Mouse (Mus musculus) c-Kit-positive CD71-negative TER-119-negative erythroid progenitor cells, embryonic 14.5 days (primary cell): ENCODE results near the gene Grwd1.

ENCODE experiments used
- DNase-seq: peaks from one replicate; pipeline ENCODE4 v3.0.0-alpha.2; 2013; ENCODE audit warnings: low read depth

Grwd1 gene

DNA sequence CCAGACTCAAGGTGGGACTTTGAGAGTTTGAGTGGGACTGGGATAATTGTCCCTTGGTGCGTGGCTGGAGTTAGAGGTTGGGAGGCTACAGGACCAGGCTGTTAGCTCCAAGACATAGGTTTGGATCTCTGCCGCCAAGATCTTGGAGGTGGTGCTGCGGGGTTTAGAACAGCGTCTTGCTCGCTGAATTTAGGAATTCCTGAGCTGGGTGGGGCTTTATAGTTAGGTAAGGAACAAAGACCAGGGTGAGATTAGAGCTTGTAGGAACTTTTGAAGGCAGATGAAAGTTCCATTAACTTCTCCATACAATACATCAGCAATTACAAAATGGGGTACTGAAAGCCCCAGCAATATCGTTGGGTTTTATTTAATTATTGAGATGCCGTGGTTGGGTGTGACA, 30.7 kb downstream of the Grwd1 start:
- DNase-seq = no peak

DNA sequence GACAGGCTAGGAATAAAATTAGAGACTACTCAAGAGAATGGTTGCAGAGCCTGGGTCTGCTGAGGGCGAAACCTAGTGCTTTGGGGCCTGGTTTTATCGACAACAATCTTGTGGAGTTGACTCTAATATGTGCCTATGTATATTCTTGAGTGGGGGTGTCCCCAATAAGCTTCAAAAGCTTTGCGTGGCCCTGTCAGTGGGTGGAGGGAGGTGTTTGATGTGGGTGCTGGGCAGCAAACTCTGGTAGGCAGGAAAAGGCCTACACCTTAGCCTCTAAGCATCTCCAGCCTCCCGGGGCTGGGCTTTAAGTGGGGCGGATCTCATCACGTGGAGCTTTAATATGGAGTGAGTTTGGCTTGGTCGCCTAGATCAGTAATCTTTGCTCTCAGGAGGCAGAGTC, 31.8 kb downstream of the Grwd1 start:
- no peak for DNase-seq

DNA sequence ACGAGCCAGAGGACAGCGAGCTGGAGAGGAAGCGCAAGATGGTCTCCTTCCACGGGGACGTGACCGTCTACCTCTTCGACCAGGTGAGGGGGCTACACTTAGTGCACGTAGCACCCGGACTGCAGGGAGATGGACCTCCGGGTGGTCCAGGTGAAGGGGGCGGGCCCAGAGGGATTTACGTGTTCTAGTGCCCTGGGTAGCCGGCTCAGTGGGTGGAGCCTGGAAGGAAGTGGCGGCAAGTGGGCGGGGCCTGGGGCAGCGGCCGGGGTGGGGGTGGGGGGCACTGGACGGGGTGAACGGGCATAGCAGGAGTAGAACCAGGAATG, 32.3 kb downstream of the Grwd1 start:
- no peak for DNase-seq

DNA sequence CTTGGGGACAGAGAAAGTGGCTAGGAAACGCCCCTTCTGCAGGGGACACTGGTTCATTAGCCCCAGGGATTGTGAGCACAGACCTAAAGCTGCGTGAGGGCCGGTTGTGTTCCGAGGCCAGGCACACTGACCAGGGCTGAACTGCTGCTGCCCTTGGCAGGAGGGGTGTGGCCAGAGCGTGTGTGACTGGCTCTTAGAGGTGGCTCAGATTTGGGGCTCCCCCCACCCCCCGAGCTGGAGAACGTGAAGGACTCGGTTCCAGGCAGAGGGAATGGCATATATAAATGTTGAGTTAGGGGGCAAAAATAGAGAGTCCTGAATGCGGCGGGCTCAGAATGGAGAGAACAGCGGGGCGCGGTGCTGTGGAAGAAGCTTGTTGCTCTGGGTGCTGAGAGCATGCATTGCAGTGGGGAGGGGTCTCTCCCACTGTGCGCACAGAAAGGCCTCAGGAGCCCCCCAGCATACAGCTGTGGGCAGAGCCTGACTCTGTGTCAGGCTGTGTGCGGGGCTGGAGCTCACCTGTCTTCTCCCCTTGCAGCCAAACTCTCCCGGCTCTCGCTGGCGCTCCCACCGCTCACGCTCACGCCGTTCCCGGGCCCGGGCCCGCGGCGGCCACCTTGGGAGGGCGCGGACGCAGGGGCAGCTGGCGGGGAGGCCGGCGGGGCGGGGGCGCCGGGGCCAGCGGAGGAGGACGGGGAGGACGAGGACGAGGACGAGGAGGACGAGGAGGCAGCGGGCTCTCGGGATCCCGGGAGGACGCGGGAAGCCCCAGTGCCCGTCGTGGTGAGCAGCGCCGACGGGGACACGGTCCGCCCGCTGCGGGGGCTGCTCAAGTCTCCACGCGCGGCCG, 32.9 kb downstream of the Grwd1 start:
- DNase-seq = no peak

DNA sequence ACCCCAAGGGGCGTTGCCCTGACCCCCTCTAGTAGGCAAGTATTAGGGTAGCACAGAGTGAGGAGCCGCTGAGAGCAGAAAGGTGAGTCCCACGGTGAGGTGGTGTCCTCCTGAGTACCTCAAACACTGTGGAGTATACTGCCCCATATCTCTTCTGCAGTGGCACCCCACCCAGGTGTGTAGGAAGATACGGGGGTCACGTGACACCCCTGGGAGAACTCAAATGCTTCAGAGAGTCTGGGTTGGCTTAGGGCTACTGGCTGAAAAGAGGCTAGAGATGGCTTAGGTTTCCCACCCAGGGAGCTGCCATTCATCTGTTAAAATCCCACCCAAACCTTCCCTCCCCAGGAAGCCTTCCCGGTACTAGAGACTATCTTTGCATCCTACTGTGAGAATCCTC, 33.8 kb downstream of the Grwd1 start:
- no peak for DNase-seq

DNA sequence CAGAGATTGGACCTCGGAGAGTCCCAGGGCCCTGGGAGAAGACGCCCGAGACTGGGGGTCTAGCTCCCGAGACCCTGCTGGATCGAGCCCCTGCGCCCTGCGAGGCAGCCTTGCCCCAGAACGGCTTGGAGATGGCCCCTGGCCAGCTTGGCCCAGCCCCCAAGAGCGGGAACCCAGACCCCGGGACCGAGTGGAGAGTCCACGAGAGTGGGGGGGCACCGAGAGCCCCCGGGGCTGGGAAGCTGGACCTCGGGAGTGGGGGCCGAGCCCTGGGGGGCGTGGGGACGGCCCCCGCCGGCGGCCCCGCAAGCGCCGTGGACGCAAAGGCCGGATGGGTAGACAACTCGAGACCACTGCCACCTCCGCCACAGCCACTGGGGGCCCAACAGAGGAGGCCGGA, 35.8 kb downstream of the Grwd1 start:
- no peak for DNase-seq

DNA sequence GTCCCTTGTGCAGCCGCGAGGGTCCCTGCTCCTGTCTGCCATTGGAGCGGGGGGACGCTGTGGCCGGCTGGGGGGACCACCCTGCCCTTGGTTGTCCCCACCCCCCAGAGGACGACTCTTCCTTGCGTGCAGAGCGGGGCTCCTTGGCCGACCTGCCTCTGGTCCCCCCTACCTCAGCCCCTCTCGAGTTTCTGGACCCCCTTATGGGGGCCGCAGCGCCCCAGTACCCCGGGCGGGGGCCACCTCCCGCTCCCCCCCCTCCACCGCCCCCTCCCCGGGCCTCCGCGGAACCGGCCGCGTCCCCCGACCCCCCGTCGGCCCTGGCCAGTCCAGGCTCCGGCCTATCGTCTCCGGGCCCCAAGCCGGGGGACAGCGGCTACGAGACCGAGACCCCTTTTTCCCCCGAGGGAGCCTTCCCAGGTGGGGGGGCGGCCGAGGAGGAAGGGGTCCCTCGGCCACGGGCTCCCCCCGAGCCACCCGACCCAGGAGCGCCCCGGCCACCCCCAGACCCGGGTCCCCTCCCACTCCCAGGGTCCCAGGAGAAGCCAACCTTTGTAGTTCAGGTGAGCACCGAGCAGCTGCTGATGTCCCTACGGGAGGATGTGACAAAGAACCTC, 36.7 kb downstream of the Grwd1 start:
- DNase-seq = no peak

DNA sequence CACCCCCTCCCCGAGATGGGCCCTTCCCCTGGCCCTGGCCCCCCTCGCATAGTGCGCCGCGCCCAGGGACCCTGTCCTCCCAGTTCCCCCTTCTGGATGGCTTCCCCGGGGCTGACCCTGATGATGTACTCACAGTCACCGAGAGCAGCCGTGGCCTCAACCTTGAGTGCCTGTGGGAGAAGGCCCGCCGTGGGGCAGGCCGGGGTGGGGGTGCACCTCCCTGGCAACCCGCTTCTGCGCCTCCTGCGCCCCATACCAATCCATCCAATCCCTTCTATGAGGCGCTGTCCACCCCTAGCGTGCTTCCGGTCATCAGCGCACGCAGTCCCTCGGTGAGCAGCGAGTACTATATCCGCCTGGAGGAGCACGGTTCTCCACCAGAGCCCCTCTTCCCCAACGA, 37.5 kb downstream of the Grwd1 start:
- DNase-seq = no peak

DNA sequence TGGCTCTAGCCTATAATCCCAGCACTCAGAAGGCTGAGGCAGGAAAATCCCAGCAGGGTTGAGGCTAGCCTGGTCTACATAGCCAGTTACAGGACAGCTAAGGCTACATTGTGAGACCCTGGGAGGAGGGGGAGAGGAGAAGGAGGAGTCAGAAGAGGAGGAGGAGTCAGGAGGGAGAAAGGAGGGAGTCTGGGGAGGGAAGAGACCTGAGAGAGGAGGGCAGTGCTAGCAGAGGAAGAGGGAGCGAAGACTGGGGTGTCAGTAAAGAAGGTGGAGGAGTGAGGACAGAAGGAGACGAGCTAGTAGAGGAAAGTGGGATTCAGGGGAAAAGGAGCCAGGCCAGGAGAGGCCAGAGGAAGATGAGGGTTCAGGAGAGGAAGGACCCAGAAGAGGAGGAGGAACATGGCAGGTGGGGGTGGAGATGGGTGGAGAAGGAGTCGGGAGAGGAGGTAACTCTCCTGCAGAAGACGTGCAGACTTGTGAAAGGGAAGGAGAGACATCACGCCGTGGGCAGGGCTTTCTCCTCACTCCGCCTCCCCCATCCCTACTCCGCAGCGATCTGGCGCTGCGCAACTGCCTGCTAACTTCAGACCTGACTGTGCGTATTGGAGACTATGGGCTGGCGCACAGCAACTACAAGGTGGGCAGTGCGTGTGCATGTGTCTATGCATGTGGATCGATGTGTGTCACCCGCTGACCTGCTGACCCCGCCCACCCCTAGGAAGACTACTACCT, 38.8 kb downstream of the Grwd1 start:
- DNase-seq = no peak

DNA sequence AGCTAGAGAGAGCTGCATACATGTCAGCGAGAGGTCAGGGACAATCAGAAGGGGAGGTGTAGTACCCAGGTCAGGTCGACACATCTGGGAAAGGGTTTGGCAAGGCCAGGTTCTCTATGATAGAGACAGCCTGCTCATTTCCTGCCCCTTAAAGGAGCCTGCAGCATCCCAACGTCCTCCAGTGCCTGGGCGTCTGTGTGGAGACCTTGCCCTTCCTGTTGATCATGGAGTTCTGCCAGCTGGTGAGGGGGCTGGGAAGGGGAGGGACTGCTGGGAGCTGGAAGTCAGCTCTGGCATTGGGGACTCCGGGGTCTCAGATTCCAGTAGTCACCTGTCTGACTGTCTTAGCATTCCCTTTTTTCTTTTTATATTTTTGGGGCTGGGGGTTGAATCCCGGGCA, 40.0 kb downstream of the Grwd1 start:
- no peak for DNase-seq

DNA sequence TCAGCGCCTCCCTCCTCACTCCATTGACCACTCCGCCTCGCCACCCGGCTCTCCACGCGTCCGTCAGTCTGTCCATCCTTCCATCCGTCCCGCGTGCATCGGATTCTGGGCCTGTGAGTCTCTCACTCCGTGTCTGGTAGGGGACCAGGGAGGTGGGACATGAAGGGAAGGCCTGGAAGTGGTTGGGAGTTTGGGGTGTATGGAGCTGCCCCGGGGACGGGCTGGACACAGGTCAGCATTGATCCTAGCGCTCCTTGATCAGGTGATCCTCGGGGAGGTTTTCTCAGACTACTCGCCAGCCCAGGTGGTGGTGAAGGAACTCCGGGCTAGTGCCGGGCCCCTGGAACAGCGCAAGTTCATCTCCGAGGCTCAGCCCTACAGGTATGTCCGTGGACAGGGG, 43.1 kb downstream of the Grwd1 start:
- no peak for DNase-seq

DNA sequence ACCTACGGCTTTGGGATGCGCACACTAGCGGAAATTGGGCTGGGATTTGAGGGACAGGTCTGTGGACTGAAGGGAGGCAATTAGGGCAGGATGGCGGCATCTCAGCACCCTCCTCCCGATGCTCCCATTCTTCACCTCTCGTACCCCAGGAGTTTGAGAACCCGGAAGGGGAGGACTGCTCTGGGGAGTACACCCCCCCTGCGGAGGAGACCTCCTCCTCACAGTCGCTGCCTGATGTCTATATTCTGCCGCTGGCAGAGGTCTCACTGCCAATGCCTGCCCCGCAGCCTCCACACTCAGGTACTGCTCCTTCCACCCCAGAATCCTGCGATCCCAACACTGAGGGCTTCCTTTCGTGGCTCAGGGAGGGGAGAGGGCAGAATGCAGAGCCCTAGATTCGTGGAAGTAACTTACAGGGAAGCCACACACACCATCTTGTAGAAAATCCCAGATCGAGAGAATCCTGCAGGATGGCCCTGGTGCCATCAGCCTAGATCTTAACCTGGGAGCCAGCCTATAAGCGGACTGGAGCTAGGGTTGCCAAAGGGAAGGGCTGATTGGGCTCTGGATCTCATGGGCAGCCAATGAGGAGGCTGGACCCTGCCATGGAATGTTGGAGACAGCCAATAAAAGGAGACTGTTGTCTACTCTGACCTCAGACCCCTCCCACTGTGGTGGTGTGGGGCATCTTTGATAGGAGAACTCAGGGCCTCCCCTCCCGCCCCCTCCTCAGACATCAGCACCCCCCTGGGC, 43.9 kb downstream of the Grwd1 start:
- no peak for DNase-seq

DNA sequence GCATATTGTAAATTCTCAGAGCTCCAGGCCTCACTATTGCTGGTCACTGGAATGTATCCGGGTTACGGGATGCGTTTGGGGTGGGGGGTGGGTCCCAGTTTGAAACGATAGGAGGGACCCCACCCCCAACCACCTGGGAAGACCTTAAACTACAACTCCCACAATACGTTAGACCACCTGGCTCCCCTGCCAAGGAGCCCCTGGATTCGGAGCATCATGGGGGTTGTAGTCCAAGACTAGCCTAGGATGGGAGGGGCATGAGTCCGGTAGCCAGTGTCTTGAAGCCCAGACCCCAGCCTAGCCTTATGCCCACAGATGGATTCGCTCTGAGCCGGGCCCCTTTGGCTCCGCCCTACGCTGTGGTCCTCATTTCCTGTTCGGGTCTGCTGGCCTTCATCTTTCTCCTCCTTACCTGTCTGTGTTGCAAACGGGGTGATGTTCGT, 44.6 kb downstream of the Grwd1 start:
- DNase-seq = no peak

DNA sequence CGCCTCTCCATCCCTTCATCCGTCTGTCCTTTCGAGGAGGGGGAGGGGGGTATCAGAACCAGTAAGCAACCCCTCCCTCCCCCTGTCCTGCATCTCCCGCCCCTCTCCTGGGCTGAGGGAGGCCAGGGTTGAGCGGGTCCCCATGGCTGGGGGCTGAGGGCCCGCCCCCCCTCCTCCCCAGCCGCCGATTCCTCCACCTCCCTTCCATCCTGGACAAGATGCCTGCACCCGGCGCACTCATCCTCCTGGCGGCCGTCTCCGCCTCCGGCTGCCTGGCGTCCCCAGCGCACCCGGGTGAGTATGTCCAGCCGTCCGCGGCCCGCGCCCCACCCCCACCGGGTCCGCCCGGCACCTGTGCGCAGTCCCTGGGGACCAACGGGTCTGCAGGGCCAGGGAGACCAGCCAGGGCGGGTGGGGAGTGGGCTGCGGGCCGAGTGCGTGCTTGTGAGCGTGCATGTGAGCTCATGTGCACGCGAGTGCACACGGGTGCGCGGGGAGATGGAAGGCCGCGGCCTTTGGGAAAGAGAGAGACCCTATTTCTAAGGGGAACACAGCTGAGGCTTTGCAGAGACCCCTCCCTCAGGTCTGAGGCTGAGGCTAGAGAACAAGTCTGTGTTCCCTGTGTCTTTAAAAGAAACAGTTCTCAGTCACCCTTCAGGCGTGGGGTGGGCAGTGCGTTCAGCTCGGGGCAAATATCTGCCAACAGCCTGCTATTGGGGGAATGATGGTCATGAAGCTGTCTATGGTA, 45.2 kb downstream of the Grwd1 start:
- DNase-seq = no peak

DNA sequence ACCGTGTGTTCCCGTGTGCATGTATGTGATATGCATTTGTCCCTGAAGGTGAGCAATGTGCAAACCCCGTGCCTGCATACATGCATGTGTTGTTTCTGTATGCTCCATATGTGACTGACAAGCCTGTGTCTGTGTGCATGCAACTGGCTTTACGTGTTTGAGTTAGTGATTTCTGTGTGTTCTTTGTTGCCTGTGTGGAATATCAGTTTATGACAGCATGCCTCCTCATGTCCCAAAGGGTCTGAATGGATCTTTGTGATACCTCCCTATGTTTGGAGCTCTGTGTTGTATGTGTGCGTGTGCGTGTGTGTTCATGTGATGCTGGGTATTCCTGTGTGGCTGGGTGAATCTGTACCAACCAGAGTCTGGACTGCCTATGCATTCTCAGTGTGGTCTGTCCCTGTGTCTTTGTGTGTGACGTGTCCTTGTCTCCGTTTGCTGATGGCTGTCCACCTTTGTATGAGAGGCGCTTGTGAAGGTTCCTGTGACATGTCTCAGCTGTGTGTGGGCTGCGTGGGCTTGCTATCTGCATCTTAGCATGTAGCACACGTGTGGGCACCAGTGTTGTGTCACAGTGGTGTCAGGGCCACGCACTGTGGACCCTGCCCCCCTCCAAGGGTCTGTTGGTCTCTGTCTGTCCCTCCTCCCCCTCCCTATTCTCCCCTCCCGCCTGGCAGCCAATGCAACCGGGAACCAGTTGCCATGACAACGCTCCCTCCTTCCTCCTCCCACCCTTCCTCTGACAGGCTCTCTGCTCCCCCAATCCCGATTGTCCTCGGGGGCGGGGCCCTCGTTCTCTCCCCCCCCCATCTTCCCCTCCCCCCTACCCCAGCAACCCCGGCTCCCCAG, 46.0 kb downstream of the Grwd1 start, which contains the start of gene Sult2b1:
Gene Sult2b1 (minus strand): TSS at position 146 of the 849 bp plus-strand sequence.
- DNase-seq = no peak

DNA sequence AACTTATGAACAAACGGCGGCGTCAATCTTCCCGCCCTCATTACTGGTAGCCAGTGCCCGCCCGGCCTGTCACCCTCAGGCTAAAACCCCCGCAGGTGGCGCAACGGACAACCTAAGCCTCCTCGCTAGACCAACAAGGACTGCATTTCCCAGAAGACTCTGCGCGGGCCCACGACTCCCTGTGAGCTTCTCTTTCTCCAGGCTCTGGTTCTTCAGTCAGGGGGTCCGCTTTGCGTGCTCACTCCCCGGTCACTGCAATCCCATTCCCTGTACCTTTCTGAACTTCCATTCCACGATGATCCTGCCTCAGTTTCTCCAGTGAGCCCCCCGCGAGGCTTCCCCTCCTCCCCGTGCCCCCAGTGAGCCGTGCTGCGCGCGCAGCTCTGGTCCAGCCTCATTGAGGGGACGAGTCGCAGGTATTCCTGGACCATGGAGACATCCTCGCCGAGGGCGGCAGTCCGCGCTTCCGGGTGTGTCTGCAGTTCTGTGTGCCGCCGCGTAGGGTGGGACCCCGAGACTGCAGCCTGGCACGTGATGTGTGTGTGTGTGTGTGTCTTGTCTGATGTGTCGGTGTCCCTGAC, 47.1 kb downstream of the Grwd1 start, which contains the start of gene Lmtk3:
Gene Lmtk3 (plus strand): TSS at position 228 of the 581 bp plus-strand sequence.
- peak; percentile 41 for DNase-seq

DNA sequence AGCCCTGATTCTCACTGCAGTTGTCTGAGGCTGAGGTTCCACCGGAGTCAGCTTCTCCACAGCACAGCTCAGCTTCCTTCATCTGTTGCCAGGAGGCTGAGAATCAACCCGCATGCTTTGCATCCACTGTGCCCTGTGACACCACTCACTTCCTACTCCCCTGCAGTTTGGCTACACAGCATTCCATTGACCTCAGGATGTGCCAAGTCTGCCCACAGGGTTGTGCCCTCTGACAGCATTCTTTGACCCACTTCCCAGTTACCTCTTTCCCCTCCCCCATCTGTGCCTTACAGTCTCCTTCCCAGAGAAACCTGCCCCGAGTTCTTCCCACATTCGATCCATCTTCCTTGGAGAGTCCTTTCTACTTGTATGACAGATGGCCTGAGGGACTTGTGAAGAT, 48.5 kb downstream of the Grwd1 start:
- DNase-seq = no peak

DNA sequence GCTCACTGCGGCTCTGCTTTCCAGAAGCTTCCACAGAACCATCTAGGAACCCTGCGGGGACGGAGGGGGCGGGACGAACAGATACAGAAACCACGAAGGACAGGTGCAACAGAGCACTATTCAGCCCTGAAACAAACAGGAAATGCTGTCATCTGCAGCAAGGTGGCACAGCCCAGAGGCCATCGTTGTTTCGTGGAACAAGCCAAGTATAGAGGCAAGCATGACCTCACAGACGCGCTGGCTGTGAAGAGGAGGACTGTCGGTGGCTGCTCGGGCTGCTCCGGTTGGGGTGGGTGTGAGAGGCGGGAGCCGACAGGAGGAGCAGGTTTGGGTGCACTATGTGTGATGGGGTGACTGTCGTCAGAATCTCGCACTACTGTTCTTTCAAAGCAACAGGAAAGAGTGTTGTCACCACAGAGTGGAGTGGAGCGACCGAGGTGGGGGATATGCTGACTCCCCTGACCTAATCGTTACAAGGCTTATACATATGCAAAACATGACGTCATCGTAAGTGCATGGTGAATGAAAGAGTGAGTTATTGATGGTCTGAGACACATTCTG, 51.6 kb downstream of the Grwd1 start:
- DNase-seq = no peak

DNA sequence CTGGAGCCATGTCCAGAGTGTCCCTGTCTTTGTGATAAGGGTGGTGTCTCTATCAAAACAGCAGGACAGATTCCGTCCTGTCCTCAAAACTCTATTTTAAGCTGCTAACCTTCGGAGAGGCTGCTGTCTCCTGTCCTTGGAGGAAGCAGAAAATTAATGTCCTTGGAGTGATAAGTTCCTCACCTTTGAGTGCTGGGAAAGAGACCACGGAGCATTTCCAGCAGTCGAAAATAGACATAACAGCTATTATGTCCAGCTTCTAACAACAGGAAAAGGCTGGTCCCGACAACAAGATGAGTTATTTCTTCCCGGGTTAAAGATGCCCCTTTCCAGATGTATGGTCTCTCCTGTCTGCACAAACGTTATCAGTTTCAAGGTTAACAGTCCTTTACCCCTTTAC, 55.5 kb downstream of the Grwd1 start:
- no peak for DNase-seq
